Mouse (Mus musculus) CH12.LX (cell line): Measurements from ENCODE around the gene Arhgef33. TPM values are rescaled to one million over a fixed set of nuclear protein-coding genes. Genes with fewer than 3 reads are reported as not detected.

Experiments
- DNase-seq: peaks from one replicate; pipeline ENCODE4 v3.0.0-alpha.2; 2013; ENCODE audit errors: extremely low read depth
- H3K27ac ChIP-seq: 2 replicates; pipeline ENCODE4 v1.5.1; 2012; ENCODE audit warnings: low read depth, mild to moderate bottlenecking, control low read depth, moderate library complexity; ENCODE audit not compliant: insufficient read depth
- H3K27me3 ChIP-seq: replicated peaks from 2 replicates; pipeline ENCODE3; 2012; ENCODE audit warnings: inconsistent platforms
- H3K36me3 ChIP-seq, 2 experiments: replicated peaks in 1 of 2; 2 replicates each; pipeline versions ENCODE3 to v1.6.1; 2012; ENCODE audit warnings: inconsistent platforms in 1 of 2, low read length in 1 of 2, mild to moderate bottlenecking in 1 of 2, mixed read lengths in 1 of 2, moderate library complexity in 1 of 2; ENCODE audit not compliant: control insufficient read depth in 1 of 2, insufficient read depth in 1 of 2
- H3K4me1 ChIP-seq, 2 experiments: 2 replicates each; pipeline ENCODE4 v1.6.1; 2012; ENCODE audit warnings: inconsistent platforms in 1 of 2, moderate library complexity in 1 of 2; ENCODE audit not compliant: insufficient read depth in 2 of 2, control insufficient read depth in 1 of 2
- H3K4me2 ChIP-seq: 2 replicates; pipeline ENCODE4 v1.6.1; 2012; ENCODE audit warnings: low read depth, mild to moderate bottlenecking, control low read depth; ENCODE audit not compliant: poor library complexity, insufficient read depth, severe bottlenecking
- H3K4me3 ChIP-seq, 3 experiments: fragments of 150-350 bp in 1 of 3; sonication (generic) in 1 of 3; replicated peaks in 1 of 3; 2 replicates each; pipeline versions ENCODE3 to v1.5.1; 2011 to 2012; ENCODE audit warnings: low read depth in 2 of 3, low read length in 2 of 3, mild to moderate bottlenecking in 2 of 3, moderate library complexity in 2 of 3, control low read depth in 1 of 3, improper control_type of control experiment in 1 of 3, inconsistent platforms in 1 of 3, mixed read lengths in 1 of 3; ENCODE audit not compliant: poor library complexity in 1 of 3
- H3K79me2 ChIP-seq: replicated peaks from 2 replicates; pipeline ENCODE4 v1.6.1; 2012; ENCODE audit warnings: mild to moderate bottlenecking, moderate library complexity; ENCODE audit not compliant: control insufficient read depth, poor library complexity, insufficient read depth, severe bottlenecking; ENCODE audit errors: extremely low read depth
- H3K9ac ChIP-seq: 2 replicates; pipeline ENCODE4 v1.6.1; 2012; ENCODE audit warnings: low read depth, mild to moderate bottlenecking, control low read depth, moderate library complexity; ENCODE audit not compliant: insufficient read depth
- H3K9me3 ChIP-seq: replicated peaks from 2 replicates; pipeline ENCODE3; 2012; ENCODE audit warnings: low read length, inconsistent platforms, mixed read lengths
- CHD1 ChIP-seq: IDR thresholded peaks from 2 replicates; pipeline ENCODE4 v1.6.1; 2012; ENCODE audit warnings: low read depth, low read length, improper control_type of control experiment, inconsistent platforms
- CHD2 ChIP-seq: IDR thresholded peaks from 2 replicates; pipeline ENCODE4 v1.6.1; 2011; ENCODE audit warnings: low read length, improper control_type of control experiment
- E2F4 ChIP-seq: IDR thresholded peaks from 2 replicates; pipeline ENCODE4 v1.6.1; 2011; ENCODE audit warnings: low read depth, low read length, improper control_type of control experiment; ENCODE audit not compliant: insufficient replicate concordance
- ELF1 ChIP-seq: IDR thresholded peaks from 2 replicates; pipeline ENCODE4 v1.6.1; 2014; ENCODE audit warnings: low read depth, mild to moderate bottlenecking, inconsistent platforms, low read length, improper control_type of control experiment
- EP300 ChIP-seq: IDR thresholded peaks from 2 replicates; pipeline ENCODE4 v1.6.1; 2011; ENCODE audit warnings: low read length, improper control_type of control experiment
- ETS1 ChIP-seq: conservative IDR thresholded peaks from 2 replicates; pipeline ENCODE4 v1.6.1; 2012; ENCODE audit warnings: low read depth, mild to moderate bottlenecking, inconsistent platforms, low read length, improper control_type of control experiment, moderate library complexity
- HCFC1 ChIP-seq: IDR thresholded peaks from 2 replicates; pipeline ENCODE4 v1.6.1; 2012; ENCODE audit warnings: low read depth, mild to moderate bottlenecking, inconsistent platforms, low read length, improper control_type of control experiment
- IRF4 ChIP-seq: IDR thresholded peaks from 2 replicates; pipeline ENCODE4 v1.6.1; 2014; ENCODE audit warnings: low read depth, mild to moderate bottlenecking, inconsistent platforms, low read length, improper control_type of control experiment
- JUND ChIP-seq: conservative IDR thresholded peaks from 2 replicates; pipeline ENCODE4 v1.6.1; 2011; ENCODE audit warnings: low read depth, low read length, improper control_type of control experiment
- KAT2A ChIP-seq: IDR thresholded peaks from 2 replicates; pipeline ENCODE4 v1.6.1; 2012; ENCODE audit warnings: low read length, improper control_type of control experiment, inconsistent platforms; ENCODE audit not compliant: insufficient replicate concordance
- MAFK ChIP-seq: IDR thresholded peaks from 2 replicates; pipeline ENCODE4 v1.6.1; 2011; ENCODE audit warnings: low read length, improper control_type of control experiment; ENCODE audit not compliant: insufficient replicate concordance
- MAX ChIP-seq: IDR thresholded peaks from 2 replicates; pipeline ENCODE4 v1.6.1; 2011; ENCODE audit warnings: low read length, improper control_type of control experiment
- MAZ ChIP-seq: IDR thresholded peaks from 2 replicates; pipeline ENCODE4 v1.6.1; 2012; ENCODE audit warnings: low read depth, mild to moderate bottlenecking, inconsistent platforms, low read length, improper control_type of control experiment, moderate library complexity
- MEF2A ChIP-seq: IDR thresholded peaks from 2 replicates; pipeline ENCODE4 v1.6.1; 2014; ENCODE audit warnings: low read depth, mild to moderate bottlenecking, inconsistent platforms, low read length, improper control_type of control experiment, borderline replicate concordance
- MXI1 ChIP-seq: IDR thresholded peaks from 2 replicates; pipeline ENCODE4 v1.6.1; 2011; ENCODE audit warnings: mild to moderate bottlenecking, low read depth, low read length, improper control_type of control experiment
- NELFE ChIP-seq: IDR thresholded peaks from 2 replicates; pipeline ENCODE4 v1.6.1; 2011; ENCODE audit warnings: low read depth, low read length, improper control_type of control experiment
- NRF1 ChIP-seq: IDR thresholded peaks from 2 replicates; pipeline ENCODE4 v1.6.1; 2014; ENCODE audit warnings: low read depth, mild to moderate bottlenecking, inconsistent platforms, low read length, improper control_type of control experiment, moderate library complexity
- POLR2A ChIP-seq: IDR thresholded peaks from 2 replicates; pipeline ENCODE4 v1.6.1; 2011; ENCODE audit warnings: low read depth, mild to moderate bottlenecking, improper control_type of control experiment, low read length
- RCOR1 ChIP-seq: conservative IDR thresholded peaks from 2 replicates; pipeline ENCODE4 v1.6.1; 2012; ENCODE audit warnings: low read depth, mild to moderate bottlenecking, inconsistent platforms, low read length, improper control_type of control experiment
- SIN3A ChIP-seq: IDR thresholded peaks from 2 replicates; pipeline ENCODE4 v1.6.1; 2012; ENCODE audit warnings: low read length, improper control_type of control experiment, inconsistent platforms
- SMC3 ChIP-seq: IDR thresholded peaks from 2 replicates; pipeline ENCODE4 v1.6.1; 2011; ENCODE audit warnings: low read depth, low read length, improper control_type of control experiment
- TCF12 ChIP-seq: IDR thresholded peaks from 2 replicates; pipeline ENCODE4 v1.6.1; 2014; ENCODE audit warnings: low read depth, mild to moderate bottlenecking, inconsistent platforms, low read length, improper control_type of control experiment
- UBTF ChIP-seq: IDR thresholded peaks from 2 replicates; pipeline ENCODE4 v1.6.1; 2012; ENCODE audit warnings: low read depth, mild to moderate bottlenecking, inconsistent platforms, low read length, improper control_type of control experiment, moderate library complexity
- USF1 ChIP-seq: IDR thresholded peaks from 2 replicates; pipeline ENCODE4 v1.6.1; 2014; ENCODE audit warnings: low read depth, mild to moderate bottlenecking, inconsistent platforms, low read length, improper control_type of control experiment
- USF2 ChIP-seq: conservative IDR thresholded peaks from 2 replicates; pipeline ENCODE4 v1.6.1; 2011; ENCODE audit warnings: low read depth, low read length, improper control_type of control experiment
- ZC3H11A ChIP-seq: IDR thresholded peaks from 2 replicates; pipeline ENCODE4 v1.6.1; 2012; ENCODE audit warnings: low read depth, mild to moderate bottlenecking, inconsistent platforms, low read length, improper control_type of control experiment
- ZKSCAN1 ChIP-seq: IDR thresholded peaks from 2 replicates; pipeline ENCODE4 v1.6.1; 2012; ENCODE audit warnings: low read depth, inconsistent platforms, low read length, improper control_type of control experiment, borderline replicate concordance
- ZMIZ1 ChIP-seq: IDR thresholded peaks from 2 replicates; pipeline ENCODE4 v1.6.1; 2012; ENCODE audit warnings: low read depth, mild to moderate bottlenecking, inconsistent platforms, low read length, improper control_type of control experiment
- ZNF384 ChIP-seq: IDR thresholded peaks from 2 replicates; pipeline ENCODE4 v1.6.1; 2012; ENCODE audit warnings: low read depth, low read length, improper control_type of control experiment, inconsistent platforms
- dilution Hi-C: fragments of 300-500 bp; cut with MboI; formaldehyde crosslinking; loops from 2 replicates; pipeline ENCODE4 v1.14.3; 2020; ENCODE audit warnings: low sequenced_read_pairs; ENCODE audit not compliant: extremely low pct_unique_long_range_greater_than_20kb, extremely low pct_ligation_motif_present
- in situ Hi-C: fragments of 300-500 bp; cut with MboI; formaldehyde crosslinking; loops from 3 replicates; pipeline ENCODE4 v1.14.3; 2019; ENCODE audit warnings: low sequenced_read_pairs, low pct_ligation_motif_present, low pct_unique_long_range_greater_than_20kb, mixed read lengths
- polyA plus RNA-seq: library from polyadenylated mRNA; unstranded; fragments of >175 nt; gene quantifications from 2 replicates; pipeline ENCODE4 v1.2.1, GENCODE M21; 2012; ENCODE audit warnings: low read depth; ENCODE audit not compliant: insufficient read length
- total RNA-seq, 2 experiments: library from RNA; depleted of rRNA; stranded (reverse); fragments of 300-350 nt in 1 of 2; fragments of >200 nt in 1 of 2; gene quantifications; 2 replicates each; pipeline ENCODE4 v1.2.3; 2012 to 2014

Arhgef33 gene
- total and polyA plus RNA-seq, 3 experiments, result 0.55 TPM; not detected in 2

DNA sequence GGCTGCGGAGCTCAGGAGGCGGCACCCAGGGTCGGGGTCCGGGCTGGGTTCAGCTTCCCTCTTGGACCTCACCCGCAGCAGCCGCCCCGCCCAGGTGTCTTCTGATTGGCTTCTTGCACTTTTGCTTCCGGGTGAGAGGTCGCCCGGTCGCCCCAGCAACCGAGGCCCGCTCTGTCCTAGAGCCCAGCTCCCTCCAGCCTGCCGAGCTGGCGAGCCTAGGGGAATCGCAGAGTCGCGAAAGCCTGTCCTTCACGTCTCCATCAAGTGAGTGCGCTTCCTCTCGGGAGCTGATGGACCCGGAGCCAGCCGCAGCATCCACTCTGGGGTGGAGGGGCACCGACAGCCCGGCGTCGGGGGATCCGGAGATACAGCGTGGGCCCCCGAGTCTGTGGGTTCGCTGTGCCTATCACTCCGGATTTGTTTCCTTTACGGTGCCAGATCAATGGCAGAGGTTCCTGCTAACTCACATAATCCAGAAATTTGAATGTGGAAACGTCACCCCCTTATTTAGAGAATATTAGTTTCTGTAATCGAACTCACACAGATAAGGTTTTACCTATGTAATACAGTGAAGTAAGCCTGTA lies 17.0 kb upstream of the Arhgef33 start, which contains the start of the genes Morn2 and Dhx57:
Gene Morn2, plus strand, starts transcription at position 130 of the 584 bp plus-strand sequence.
Gene Dhx57, minus strand, starts transcription at position 403 of the 584 bp plus-strand sequence.
- in situ Hi-C loops, result loop anchor here (25.0 kb wide), 1 partner anchor 272 kb away; no protein-coding TSS in a partner anchor
- peaks cover 3 to 6% of the 10 kb centered on the region in 2 experiments; a peak in 3 of 4 replicates for H3K4me1 ChIP-seq
- no peak for TF ChIP-seq MAFK
- TF ChIP-seq SIN3A, result peak; percentile 98
- TF ChIP-seq MAZ, result peak; percentile 71; the same call in 1 of the 2 replicates
- 0 out of 2 replicates have a peak, but pooled peaks have one; percentile 31 for TF ChIP-seq UBTF
- TF ChIP-seq HCFC1, result peak; percentile 89
- peak; percentile 84; the same call in 1 of the 2 replicates for TF ChIP-seq KAT2A
- no peak for TF ChIP-seq RCOR1
- no peak for TF ChIP-seq ZNF384
- TF ChIP-seq ZKSCAN1, result no peak
- peak; percentile 64 for TF ChIP-seq NELFE
- TF ChIP-seq TCF12, result peak; percentile 75
- TF ChIP-seq USF2, result no peak
- TF ChIP-seq E2F4, result no peak
- peak; percentile 8; the same call in 1 of the 2 replicates for TF ChIP-seq NRF1
- no peak for TF ChIP-seq ZC3H11A
- peak; percentile 33; the same call in 1 of the 2 replicates for TF ChIP-seq MEF2A
- TF ChIP-seq ZMIZ1, result peak; percentile 66; the same call in 1 of the 2 replicates
- peak; percentile 97 for TF ChIP-seq MXI1
- TF ChIP-seq POLR2A, result peak; percentile 56; the same call in 1 of the 2 replicates
- no peak; the same call in 1 of the 2 replicates for TF ChIP-seq MAX
- no peak for TF ChIP-seq USF1
- TF ChIP-seq CHD1, result no peak
- TF ChIP-seq ELF1, result peak; percentile 80
- TF ChIP-seq JUND, result no peak
- TF ChIP-seq IRF4, result no peak
- peak; percentile 98 for TF ChIP-seq CHD2
- TF ChIP-seq SMC3, result no peak
- no peak for TF ChIP-seq ETS1
- TF ChIP-seq EP300, result no peak
- TF ChIP-seq, all 38 proteins: peak for 14
- dilution Hi-C loops, result no loop called here
- peaks cover 19% of the 10 kb centered on the region for H3K79me2 ChIP-seq
- no peaks in the 10 kb centered on the region for H3K9me3 ChIP-seq
- DNase-seq, result peak; percentile 96
- peak within 1 kb of the TSS; percentile 91 to 94 (median 92) for H3K4me3 ChIP-seq
- H3K27me3 ChIP-seq, result no peaks in the 10 kb centered on the region
- peak within 1 kb of the TSS; percentile 79 for H3K9ac ChIP-seq
- no peaks in the 10 kb centered on the region for H3K36me3 ChIP-seq
- H3K4me2 ChIP-seq, result peak within 1 kb of the TSS; percentile 98
- H3K27ac ChIP-seq, result peak within 1 kb of the TSS; percentile 84
